In genomic region chr11:20224196-20224595, GRCm38 (mm10) we compare ENCODE assay signal across 28 mouse cellular contexts. TPM values are rescaled to one million over a fixed set of nuclear protein-coding genes. Genes with fewer than 3 reads are reported as not detected.
DNase-seq lines count a peak whose midpoint lies in the region; ATAC-seq and TF ChIP-seq lines count a peak whose summit lies in the region.
"Had no signal": no experiment of that assay in that cellular context is flagged by ENCODE, and none has a peak within 500 bp of the region (broad histone marks: within the 10 kb centered on the region; RNA-seq: fewer than 3 reads in every experiment).

No protein-coding gene starts in this region.

- H3K4me2 ChIP-seq in liver, postnatal 0 days (ENCODE audit: low read depth, low read length), result no peak overlapping the region
- H3K4me2 ChIP-seq: embryonic facial prominence, embryonic 13.5 days; embryonic facial prominence, embryonic 15.5 days; forebrain, embryonic 12.5 days had no signal

- H3K27me3 ChIP-seq in kidney, adult 2 months (replicated peaks; ENCODE audit: control insufficient read depth, insufficient read depth, low read length), result no peaks in the 10 kb centered on the region
- H3K27me3 ChIP-seq in liver, postnatal 0 days (ENCODE audit: insufficient read depth, low read length), result no peaks in the 10 kb centered on the region
- H3K27me3 ChIP-seq: CH12.LX; embryonic facial prominence, embryonic 13.5 days; embryonic facial prominence, embryonic 15.5 days; forebrain, embryonic 12.5 days had no signal

- H3K36me3 ChIP-seq in kidney, adult 2 months (ENCODE audit: control insufficient read depth, insufficient read depth, low read length), result peaks cover 28% of the 10 kb centered on the region
- peaks cover 14% of the 10 kb centered on the region for H3K36me3 ChIP-seq in ES-E14 (ENCODE audit: control insufficient read depth, insufficient read depth, low read length, poor library complexity, severe bottlenecking)
- H3K36me3 ChIP-seq in liver, postnatal 0 days (replicated peaks; ENCODE audit: insufficient read depth, low read length), result peaks cover 73% of the 10 kb centered on the region

- peak; percentile 64 for DNase-seq in heart, adult 11 months
- DNase-seq in heart, adult 8-10 months (ENCODE audit: low spot score), result no peak
- no peak for DNase-seq in kidney, adult 2 months
- no peak for DNase-seq in kidney, adult 11 months
- no peak for DNase-seq in ES-E14 (ENCODE audit: low read depth, low spot score)
- no peak for DNase-seq in liver, postnatal 0 days
- DNase-seq: adrenal gland, adult 8-10 months; adrenal gland, postnatal 14 days; adrenal gland, postnatal 36 days; B cell, adult 2 months; cerebellum, adult 11 months; cerebellum, adult 18-20 months; cerebellum, adult 8-10 months; cerebellum, adult 9-11 months; cerebellum, postnatal 14 days; cerebellum, postnatal 36 days; embryo, embryonic 11 days had no signal

- no peak overlapping the region for H3K4me3 ChIP-seq in kidney, adult 2 months (ENCODE audit: insufficient read depth, low read depth, low read length)
- H3K4me3 ChIP-seq in ES-E14 (ENCODE audit: insufficient read depth in 1 of 2, low read depth in 1 of 2, low read length in 2 of 2, poor library complexity in 1 of 2, severe bottlenecking in 1 of 2), result no peak overlapping the region
- no peak overlapping the region for H3K4me3 ChIP-seq in liver, postnatal 0 days (ENCODE audit: low read depth, low read length)
- H3K4me3 ChIP-seq: embryonic facial prominence, embryonic 13.5 days; embryonic facial prominence, embryonic 15.5 days; erythroblast, embryonic 14.5 days; forebrain, embryonic 10.5 days; forebrain, embryonic 12.5 days had no signal

- in situ Hi-C loops in ES-E14 (cut with MboI; ENCODE audit: low sequenced_read_pairs in 2 of 2, unreplicated experiment in 2 of 2), result no loop called here

- 85% methylated on average over 6 of the region's 6 CpGs for WGBS in kidney, adult 2 months
- 76% methylated on average over 6 of the region's 6 CpGs for WGBS in liver, postnatal 0 days (ENCODE audit: insufficient replicate concordance)

- peak overlapping the region; percentile 50; the same call in 1 of the 2 replicates for H3K27ac ChIP-seq in kidney, adult 2 months (ENCODE audit: insufficient read depth, low read depth, low read length)
- H3K27ac ChIP-seq in ES-E14 (ENCODE audit: insufficient read depth, low read depth, low read length, poor library complexity, severe bottlenecking), result peak overlapping the region; percentile 79; the same call in 1 of the 2 replicates
- H3K27ac ChIP-seq in liver, postnatal 0 days (ENCODE audit: low read depth), result no peak overlapping the region
- H3K27ac ChIP-seq: embryonic facial prominence, embryonic 13.5 days; embryonic facial prominence, embryonic 15.5 days; forebrain, embryonic 10.5 days; forebrain, embryonic 12.5 days had no signal

- TF ChIP-seq POLR2A in kidney, adult 2 months (IDR thresholded peaks at IDR 0.05; ENCODE audit: low read depth, low read length), result no peak

- no peak for ATAC-seq in liver, postnatal 0 days
- ATAC-seq in frontal cortex, adult (ENCODE audit: low TSS enrichment), result no peak
- ATAC-seq: activated CD4-positive, CD25-positive, alpha-beta regulatory T cell, adult 4 months; CD4-positive, CD25-positive, alpha-beta regulatory T cell, adult 4 months; forebrain, embryonic 14.5 days; forebrain, embryonic 16.5 days had no signal

- no peak overlapping the region for H3K9ac ChIP-seq in ES-E14 (ENCODE audit: insufficient read depth, low read depth, low read length, poor library complexity, severe bottlenecking)
- no peak overlapping the region for H3K9ac ChIP-seq in liver, postnatal 0 days (replicated peaks)
- H3K9ac ChIP-seq: embryonic facial prominence, embryonic 13.5 days; embryonic facial prominence, embryonic 15.5 days; forebrain, embryonic 12.5 days had no signal

- no peak for TF ChIP-seq EP300 in liver, postnatal 0 days (IDR thresholded peaks at IDR 0.05; ENCODE audit: low read depth)

- no peak for TF ChIP-seq CTCF in kidney, adult 2 months (conservative IDR thresholded peaks at IDR 0.05; ENCODE audit: insufficient read depth, insufficient read length, low read depth, low read length)
- TF ChIP-seq CTCF in liver, postnatal 0 days (IDR thresholded peaks at IDR 0.05; ENCODE audit: low read depth), result no peak

- H3K9me3 ChIP-seq in ES-E14 (ENCODE audit: control insufficient read depth, insufficient read depth, low read depth, low read length), result no peaks in the 10 kb centered on the region
- no peaks in the 10 kb centered on the region for H3K9me3 ChIP-seq in liver, postnatal 0 days (ENCODE audit: low read length)
- H3K9me3 ChIP-seq: embryonic facial prominence, embryonic 13.5 days; embryonic facial prominence, embryonic 15.5 days; forebrain, embryonic 10.5 days; forebrain, embryonic 12.5 days had no signal

- H3K4me1 ChIP-seq in kidney, adult 2 months (ENCODE audit: control insufficient read depth, insufficient read depth, low read length), result peaks cover 11% of the 10 kb centered on the region; the same call in 1 of the 2 replicates
- H3K4me1 ChIP-seq in ES-E14 (ENCODE audit: control insufficient read depth in 2 of 2, insufficient read depth in 2 of 2, low read length in 2 of 2, poor library complexity in 1 of 2), result peaks cover 15 to 20% of the 10 kb centered on the region in 2 experiments; a peak in 3 of 4 replicates
- peaks cover 4% of the 10 kb centered on the region; the same call in 1 of the 2 replicates for H3K4me1 ChIP-seq in liver, postnatal 0 days (ENCODE audit: insufficient read depth)
- H3K4me1 ChIP-seq: embryonic facial prominence, embryonic 13.5 days; embryonic facial prominence, embryonic 15.5 days; forebrain, embryonic 10.5 days had no signal

TF ChIP-seq in ES-E14, 5 proteins besides CTCF, POLR2A, EP300 and RAD21:
- TF ChIP-seq CHD2 (IDR thresholded peaks at IDR 0.05; ENCODE audit: low read depth, low read length) (no peak), ZNF384 (IDR thresholded peaks at IDR 0.05; ENCODE audit: low read depth, low read length) (no peak), HCFC1 (IDR thresholded peaks at IDR 0.05; ENCODE audit: borderline replicate concordance, insufficient read depth, low read length) (no peak), ZC3H11A (IDR thresholded peaks at IDR 0.05; ENCODE audit: borderline replicate concordance, low read depth, low read length) (no peak), MAFK (IDR thresholded peaks at IDR 0.05; ENCODE audit: insufficient read depth, low read depth, low read length) (no peak)

RNA-seq across cellular contexts. Expression of gene Rab1a, which starts 23.0 kb away (rescaled TPM):
- total RNA-seq in heart, adult 8-10 months (2022), result 100 to 1,000 TPM; 116 to 134 (median 127) TPM
- polyA plus RNA-seq in kidney, adult 2 months (2012; rRNA removed), result 97.5 and 119 TPM in 2 replicates
- total RNA-seq in ES-E14 (2012; rRNA removed), result 77.9 and 122 TPM in 2 replicates
- polyA plus RNA-seq in liver, postnatal 0 days (2015; fragmentation: Nextera tagmentation; extraction: Ambion mirVana), result 141 and 143 TPM in 2 replicates

RNA-seq across cellular contexts. Expression of gene Cep68, which starts 25.0 kb away (rescaled TPM):
- total RNA-seq in heart, adult 8-10 months (2022), result 10 to 100 TPM; 41.9 to 47.2 (median 43.2) TPM
- 15.4 and 17.4 TPM in 2 replicates for polyA plus RNA-seq in kidney, adult 2 months (2012; rRNA removed)
- 30.9 and 39.2 TPM in 2 replicates for total RNA-seq in ES-E14 (2012; rRNA removed)
- 4.8 and 4.9 TPM in 2 replicates for polyA plus RNA-seq in liver, postnatal 0 days (2015; fragmentation: Nextera tagmentation; extraction: Ambion mirVana)
